Mouse (Mus musculus): ENCODE data around the gene Blmh. TPM values are rescaled to one million over a fixed set of nuclear protein-coding genes. Genes with fewer than 3 reads are reported as not detected.

Gene Blmh
- polyA plus RNA-seq, 1 experiment = 52.0 TPM

GRCm38 (mm10) chr11:76953536-76953935, 28.9 kb downstream of the Blmh start:
- TF ChIP-seq CTCF (IDR thresholded peaks at IDR 0.05; ENCODE audit: low read depth, low read length) (no peak), POLR2A (IDR thresholded peaks at IDR 0.05; ENCODE audit: borderline replicate concordance, low read depth, low read length) (no peak)
- Histone ChIP-seq H3K27ac (ENCODE audit: insufficient read depth, low read depth, low read length) (no peak overlapping the region), H3K4me3 (ENCODE audit: insufficient read depth, low read length) (no peak overlapping the region), H3K4me1 (ENCODE audit: control insufficient read depth, insufficient read depth, low read length) (no peaks in the 10 kb centered on the region)

DNA sequence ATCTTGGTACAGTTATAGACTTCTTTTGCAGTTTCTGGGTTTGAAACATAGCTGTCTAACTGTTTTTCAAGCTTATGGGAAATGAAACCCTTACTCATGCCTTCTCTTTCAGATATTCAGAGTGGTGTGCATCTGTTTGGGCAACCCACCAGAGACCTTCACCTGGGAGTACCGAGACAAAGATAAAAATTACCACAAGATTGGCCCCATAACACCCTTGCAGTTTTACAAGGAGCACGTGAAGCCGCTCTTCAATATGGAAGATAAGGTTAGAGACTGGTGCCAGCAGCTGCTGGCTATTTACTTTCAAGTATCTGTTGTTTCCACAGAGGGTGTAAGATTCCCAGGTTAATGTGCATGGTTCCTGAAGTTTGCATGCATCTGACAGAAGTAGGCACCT, 41.1 kb downstream of the Blmh start:
- Histone ChIP-seq H3K4me1 (ENCODE audit: control insufficient read depth, insufficient read depth, low read length) (no peaks in the 10 kb centered on the region), H3K27ac (ENCODE audit: insufficient read depth, low read depth, low read length) (no peak overlapping the region), H3K4me3 (ENCODE audit: insufficient read depth, low read length) (no peak overlapping the region)
- no peak for TF ChIP-seq POLR2A (IDR thresholded peaks at IDR 0.05; ENCODE audit: borderline replicate concordance, low read depth, low read length)
- TF ChIP-seq CTCF (IDR thresholded peaks at IDR 0.05; ENCODE audit: low read depth, low read length) = no peak

GRCm38 (mm10) chr11:76970328-76970727, 45.7 kb downstream of the Blmh start:
- TF ChIP-seq POLR2A (IDR thresholded peaks at IDR 0.05; ENCODE audit: borderline replicate concordance, low read depth, low read length) (no peak), CTCF (IDR thresholded peaks at IDR 0.05; ENCODE audit: low read depth, low read length) (no peak)
- Histone ChIP-seq H3K4me1 (ENCODE audit: control insufficient read depth, insufficient read depth, low read length) (no peaks in the 10 kb centered on the region), H3K27ac (ENCODE audit: insufficient read depth, low read depth, low read length) (no peak overlapping the region), H3K4me3 (ENCODE audit: insufficient read depth, low read length) (no peak overlapping the region)

- TF ChIP-seq CTCF (IDR thresholded peaks at IDR 0.05; ENCODE audit: low read depth, low read length) (no peak), POLR2A (IDR thresholded peaks at IDR 0.05; ENCODE audit: borderline replicate concordance, low read depth, low read length) (no peak)
Observed at GRCm38 (mm10) chr11:76974680-76975319, 50.2 kb downstream of the Blmh start.

GRCm38 (mm10) chr11:76981570-76982141, 57.0 kb downstream of the Blmh start:
- Histone ChIP-seq H3K27ac (ENCODE audit: insufficient read depth, low read depth, low read length) (no peak overlapping the region), H3K4me3 (ENCODE audit: insufficient read depth, low read length) (no peak overlapping the region), H3K4me1 (ENCODE audit: control insufficient read depth, insufficient read depth, low read length) (no peaks in the 10 kb centered on the region)
- TF ChIP-seq CTCF (IDR thresholded peaks at IDR 0.05; ENCODE audit: low read depth, low read length) = no peak
- TF ChIP-seq POLR2A (IDR thresholded peaks at IDR 0.05; ENCODE audit: borderline replicate concordance, low read depth, low read length) = no peak

More at GRCm38 (mm10) chr11:76974680-76975319, 50.2 kb downstream of the Blmh start:
- Histone ChIP-seq H3K27ac (ENCODE audit: insufficient read depth, low read depth, low read length) (no peak overlapping the region), H3K4me3 (ENCODE audit: insufficient read depth, low read length) (no peak overlapping the region), H3K4me1 (ENCODE audit: control insufficient read depth, insufficient read depth, low read length) (no peaks in the 10 kb centered on the region)

DNA sequence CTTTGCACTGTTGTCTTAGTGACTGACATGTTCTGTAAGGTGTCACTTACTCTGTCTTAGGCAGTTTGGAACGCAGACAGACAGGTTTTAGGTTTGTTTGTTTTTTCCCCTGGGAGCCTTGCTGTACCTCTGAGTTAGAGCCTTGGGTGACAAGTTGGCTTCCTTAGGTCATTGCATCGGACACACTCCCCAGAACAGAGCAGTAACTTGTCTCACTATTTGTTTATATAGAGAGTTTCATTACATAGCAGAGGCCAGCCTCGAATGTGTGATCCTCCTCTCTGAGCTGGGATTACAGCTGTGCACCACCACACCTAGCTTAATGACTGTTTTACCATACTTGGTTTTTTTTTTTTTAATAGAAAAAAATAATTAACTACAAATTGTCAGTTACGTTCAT, 57.8 kb downstream of the Blmh start:
- Histone ChIP-seq H3K4me3 (ENCODE audit: insufficient read depth, low read length) (no peak overlapping the region), H3K27ac (ENCODE audit: insufficient read depth, low read depth, low read length) (no peak overlapping the region), H3K4me1 (ENCODE audit: control insufficient read depth, insufficient read depth, low read length) (no peaks in the 10 kb centered on the region)
- TF ChIP-seq POLR2A (IDR thresholded peaks at IDR 0.05; ENCODE audit: borderline replicate concordance, low read depth, low read length) = no peak
- no peak for TF ChIP-seq CTCF (IDR thresholded peaks at IDR 0.05; ENCODE audit: low read depth, low read length)

GRCm38 (mm10) chr11:76983641-76984040, 59.0 kb downstream of the Blmh start:
- H3K4me1 ChIP-seq (ENCODE audit: control insufficient read depth, insufficient read depth, low read length) = no peaks in the 10 kb centered on the region
- TF ChIP-seq CTCF (IDR thresholded peaks at IDR 0.05; ENCODE audit: low read depth, low read length) (no peak), POLR2A (IDR thresholded peaks at IDR 0.05; ENCODE audit: borderline replicate concordance, low read depth, low read length) (no peak)
- H3K4me3 ChIP-seq (ENCODE audit: insufficient read depth, low read length) = no peak overlapping the region
- no peak overlapping the region for H3K27ac ChIP-seq (ENCODE audit: insufficient read depth, low read depth, low read length)

DNA sequence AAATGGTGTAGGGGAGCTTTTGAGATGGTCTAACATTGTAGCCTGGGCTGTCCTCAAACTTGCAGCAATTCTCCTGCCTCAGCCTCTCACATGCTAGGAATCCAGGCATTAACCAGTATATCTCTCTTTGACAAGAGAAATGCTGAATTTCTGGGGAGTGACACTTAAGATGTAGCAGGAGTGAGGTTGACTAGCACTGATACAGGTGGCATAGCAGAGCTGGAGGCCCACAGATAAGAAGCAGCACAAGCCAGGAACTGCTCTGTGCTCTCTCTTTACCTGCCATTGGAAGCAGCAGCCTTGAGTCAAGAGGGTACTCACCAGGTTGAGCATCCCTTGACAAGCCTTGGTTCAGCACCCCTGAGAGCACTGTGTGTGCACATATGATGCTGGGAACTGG, 59.6 kb downstream of the Blmh start:
- TF ChIP-seq POLR2A (IDR thresholded peaks at IDR 0.05; ENCODE audit: borderline replicate concordance, low read depth, low read length) = no peak
- TF ChIP-seq CTCF (IDR thresholded peaks at IDR 0.05; ENCODE audit: low read depth, low read length) = no peak

GRCm38 (mm10) chr11:76990839-76991238, 66.2 kb downstream of the Blmh start:
- no peak overlapping the region for H3K4me3 ChIP-seq (ENCODE audit: insufficient read depth, low read length)
- H3K27ac ChIP-seq (ENCODE audit: insufficient read depth, low read depth, low read length) = no peak overlapping the region
- TF ChIP-seq CTCF (IDR thresholded peaks at IDR 0.05; ENCODE audit: low read depth, low read length) = no peak
- TF ChIP-seq POLR2A (IDR thresholded peaks at IDR 0.05; ENCODE audit: borderline replicate concordance, low read depth, low read length) = no peak
- peaks cover 35% of the 10 kb centered on the region for H3K4me1 ChIP-seq (ENCODE audit: control insufficient read depth, insufficient read depth, low read length)

More for the DNA sequence above, 59.6 kb downstream of the Blmh start:
- Histone ChIP-seq H3K4me1 (ENCODE audit: control insufficient read depth, insufficient read depth, low read length) (no peaks in the 10 kb centered on the region), H3K27ac (ENCODE audit: insufficient read depth, low read depth, low read length) (no peak overlapping the region), H3K4me3 (ENCODE audit: insufficient read depth, low read length) (no peak overlapping the region)

- Histone ChIP-seq H3K4me1 (ENCODE audit: control insufficient read depth, insufficient read depth, low read length) (peaks cover 47% of the 10 kb centered on the region), H3K27ac (ENCODE audit: insufficient read depth, low read depth, low read length) (no peak overlapping the region), H3K4me3 (ENCODE audit: insufficient read depth, low read length) (no peak overlapping the region)
- TF ChIP-seq POLR2A (IDR thresholded peaks at IDR 0.05; ENCODE audit: borderline replicate concordance, low read depth, low read length) (no peak), CTCF (IDR thresholded peaks at IDR 0.05; ENCODE audit: low read depth, low read length) (no peak)
Observed at GRCm38 (mm10) chr11:76992886-76993285, 68.3 kb downstream of the Blmh start.
